Mouse (Mus musculus) midbrain, embryonic 12.5 days (tissue): Measurements from ENCODE around the gene Endou. TPM values are rescaled to one million over a fixed set of nuclear protein-coding genes. Genes with fewer than 3 reads are reported as not detected.

Experiments used
- ATAC-seq: fragments of 200-750 bp; cut with Nextera tagmentation; 2 replicates; pipeline ENCODE4 v1.8.0; 2017; ENCODE audit warnings: low read depth, moderate TSS enrichment, moderate library complexity; ENCODE audit not compliant: low FRiP score
- H3K27ac ChIP-seq: fragments of 300-500 bp; sonication (generic); replicated peaks from 2 replicates; pipeline ENCODE4 v1.5.1; 2016; ENCODE audit warnings: mild to moderate bottlenecking
- H3K27me3 ChIP-seq: fragments of 300-500 bp; sonication (generic); 2 replicates; pipeline ENCODE4 v1.6.1; 2016; ENCODE audit warnings: mild to moderate bottlenecking
- H3K36me3 ChIP-seq: fragments of 300-500 bp; sonication (generic); 2 replicates; pipeline ENCODE4 v1.6.1; 2016
- H3K4me1 ChIP-seq: fragments of 300-500 bp; sonication (generic); 2 replicates; pipeline ENCODE4 v1.6.1; 2016
- H3K4me2 ChIP-seq: fragments of 300-500 bp; sonication (generic); replicated peaks from 2 replicates; pipeline ENCODE4 v1.6.1; 2016; ENCODE audit warnings: mild to moderate bottlenecking, moderate library complexity
- H3K4me3 ChIP-seq: fragments of 300-500 bp; sonication (generic); 2 replicates; pipeline ENCODE4 v1.5.1; 2016; ENCODE audit warnings: mild to moderate bottlenecking
- H3K9ac ChIP-seq: fragments of 300-500 bp; sonication (generic); replicated peaks from 2 replicates; pipeline ENCODE4 v1.6.1; 2016; ENCODE audit warnings: mild to moderate bottlenecking, moderate library complexity
- H3K9me3 ChIP-seq: fragments of 300-500 bp; sonication (generic); 2 replicates; pipeline ENCODE4 v1.6.1; 2016; ENCODE audit warnings: mild to moderate bottlenecking
- WGBS: fragments of 180-500 bp; shearing (Covaris S2); methylation state at CpG from one replicate; pipeline ENCODE4 v1.1.7; 2016; 5-methylcytosine and 5-hydroxymethylcytosine counted together
- polyA plus RNA-seq: library from polyadenylated mRNA; unstranded; fragments of >200 nt; fragmentation: Nextera tagmentation; extraction: Ambion mirVana; gene quantifications from 2 replicates; pipeline ENCODE4 v1.2.1, GENCODE M21; 2016

Gene Endou
- polyA plus RNA-seq, 1 experiment from 2014 or later, result 0.20 TPM

DNA sequence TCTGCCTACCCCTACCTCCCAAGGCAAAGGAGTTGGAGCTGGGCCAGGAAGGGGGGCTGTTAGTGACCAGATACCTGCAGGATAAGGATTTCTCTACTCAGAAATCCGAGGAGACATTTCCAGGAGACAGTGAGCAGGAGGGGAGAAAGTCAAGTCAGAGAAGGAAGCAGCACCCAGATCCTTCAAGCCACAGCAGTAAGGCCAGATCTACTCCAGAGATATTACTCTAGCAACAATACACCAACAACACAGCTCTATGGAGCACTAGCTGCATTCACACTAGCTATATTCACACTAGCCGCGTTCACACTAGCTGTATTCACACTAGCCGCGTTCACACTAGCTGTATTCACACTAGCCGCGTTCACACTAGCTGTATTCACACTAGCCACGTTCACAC is 16.1 kb downstream of the Endou start:
- ATAC-seq, result no peak
- no peaks in the 10 kb centered on the region for H3K36me3 ChIP-seq
- 89% methylated on average over 8 of the region's 8 CpGs for whole genome bisulfite sequencing
- no peak overlapping the region for H3K27ac ChIP-seq
- H3K4me1 ChIP-seq, result no peaks in the 10 kb centered on the region
- no peaks in the 10 kb centered on the region for H3K9me3 ChIP-seq
- no peak overlapping the region for H3K4me3 ChIP-seq
- 0 out of 2 replicates have a peak, but pooled peaks cover 7% of the 10 kb centered on the region for H3K27me3 ChIP-seq
- H3K9ac ChIP-seq, result no peak overlapping the region
- H3K4me2 ChIP-seq, result no peak overlapping the region

DNA sequence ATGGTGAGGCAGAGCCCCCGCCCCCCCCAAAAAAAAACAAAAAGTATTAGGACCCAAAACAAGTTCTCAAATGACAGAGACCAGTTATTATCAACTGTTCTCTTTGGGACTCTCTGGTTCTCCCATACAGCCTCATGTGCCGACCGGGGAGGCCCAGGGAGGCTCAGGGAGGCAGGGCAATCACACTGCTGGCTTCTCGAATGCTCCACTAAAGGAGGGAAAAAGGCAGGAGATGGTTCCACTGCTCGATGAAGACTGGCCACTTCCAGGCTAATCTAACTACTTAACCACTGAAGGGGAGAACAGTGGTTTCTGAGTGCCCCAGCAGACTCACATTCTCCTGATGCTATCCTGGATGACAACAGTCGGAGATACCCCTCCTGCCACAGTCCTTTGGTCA is 18.6 kb downstream of the Endou start:
- ATAC-seq, result no peak
- WGBS, result 75% methylated on average over 6 of the region's 6 CpGs
- H3K4me2 ChIP-seq, result no peak overlapping the region
- H3K9me3 ChIP-seq, result no peaks in the 10 kb centered on the region
- no peaks in the 10 kb centered on the region for H3K36me3 ChIP-seq
- 0 out of 2 replicates have a peak, but pooled peaks cover 4% of the 10 kb centered on the region for H3K27me3 ChIP-seq
- H3K27ac ChIP-seq, result no peak overlapping the region
- H3K4me3 ChIP-seq, result no peak overlapping the region
- no peaks in the 10 kb centered on the region for H3K4me1 ChIP-seq
- no peak overlapping the region for H3K9ac ChIP-seq

DNA sequence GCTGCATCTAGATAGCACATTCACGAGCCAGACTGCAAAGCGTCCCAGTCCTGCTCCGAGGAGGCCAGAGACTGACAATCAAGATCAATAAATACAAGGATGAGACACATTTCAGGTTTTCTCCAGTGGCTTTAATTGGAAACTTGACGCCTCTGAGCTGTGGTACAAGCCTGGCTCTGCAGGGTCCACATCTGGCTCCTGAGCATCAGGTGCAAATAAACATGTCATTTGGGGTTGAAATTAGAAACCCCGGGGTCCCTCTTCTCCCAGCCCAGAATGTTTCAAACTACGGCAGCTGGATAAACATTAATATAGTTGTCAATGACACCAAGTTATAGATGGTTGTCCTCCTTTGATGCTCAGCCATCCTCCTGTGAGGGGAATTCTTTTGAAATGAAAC is 20.2 kb downstream of the Endou start:
- H3K27ac ChIP-seq, result no peak overlapping the region
- ATAC-seq, result no peak
- no peaks in the 10 kb centered on the region for H3K9me3 ChIP-seq
- no peak overlapping the region for H3K4me2 ChIP-seq
- no peak overlapping the region for H3K4me3 ChIP-seq
- 71% methylated on average over 6 of the region's 6 CpGs for WGBS
- H3K9ac ChIP-seq, result no peak overlapping the region
- H3K4me1 ChIP-seq, result peaks cover 5% of the 10 kb centered on the region
- H3K27me3 ChIP-seq, result no peaks in the 10 kb centered on the region
- no peaks in the 10 kb centered on the region for H3K36me3 ChIP-seq

DNA sequence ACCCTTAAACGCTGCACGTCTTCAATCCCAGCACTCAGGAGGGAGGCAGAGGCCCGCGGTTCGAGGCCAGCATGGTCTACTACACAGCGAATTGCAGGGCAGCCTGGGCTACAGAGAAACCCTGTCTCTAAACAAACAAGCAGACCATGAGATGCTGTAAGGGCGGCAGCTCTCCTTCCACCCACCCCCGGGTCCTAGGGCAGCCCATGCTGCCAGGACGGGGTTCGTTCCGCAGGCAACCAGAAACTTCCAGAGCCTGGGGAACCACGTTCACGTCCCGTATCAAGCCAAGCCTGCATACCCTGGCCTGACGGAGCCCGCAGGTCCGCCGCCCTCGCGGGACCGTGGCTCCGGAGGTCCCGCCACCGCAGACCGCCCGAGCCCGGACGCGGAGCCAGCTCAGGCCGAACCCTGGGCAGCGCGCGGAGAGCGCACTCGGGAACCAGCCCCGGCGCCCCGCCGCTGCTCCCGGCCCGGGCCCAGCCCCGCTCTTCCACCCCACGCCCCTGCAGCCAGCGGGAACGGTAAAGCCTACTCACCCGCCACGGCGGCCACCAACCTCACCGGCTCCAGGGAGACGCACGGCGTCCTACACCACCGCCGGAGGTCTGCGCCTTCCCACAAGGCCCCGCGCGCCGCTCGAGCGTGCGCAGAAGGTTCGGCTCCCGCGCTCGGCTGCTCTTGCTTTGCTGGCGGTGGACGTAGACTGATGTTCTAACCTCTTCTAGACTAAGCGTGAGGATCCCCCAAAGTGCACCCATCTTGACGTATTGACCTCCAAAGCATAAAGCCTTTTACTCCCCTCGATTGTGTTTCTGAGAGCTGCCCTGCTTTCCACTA is 25.7 kb downstream of the Endou start, which contains the start of gene Rpap3:
TSS of gene Rpap3 (minus strand) at position 615 of the 840 bp plus-strand sequence.
- H3K9me3 ChIP-seq, result no peaks in the 10 kb centered on the region
- H3K4me2 ChIP-seq, result peak within 1 kb of the TSS; percentile 80
- peaks cover 16% of the 10 kb centered on the region for H3K4me1 ChIP-seq
- WGBS, result under 1% methylated on average over 59 of the region's 71 CpGs
- H3K4me3 ChIP-seq, result peak within 1 kb of the TSS; percentile 98
- peaks cover 27% of the 10 kb centered on the region for H3K36me3 ChIP-seq
- ATAC-seq, result peak; percentile 93
- peak within 1 kb of the TSS; percentile 66 for H3K27ac ChIP-seq
- no peaks in the 10 kb centered on the region for H3K27me3 ChIP-seq
- peak within 1 kb of the TSS; percentile 97 for H3K9ac ChIP-seq

DNA sequence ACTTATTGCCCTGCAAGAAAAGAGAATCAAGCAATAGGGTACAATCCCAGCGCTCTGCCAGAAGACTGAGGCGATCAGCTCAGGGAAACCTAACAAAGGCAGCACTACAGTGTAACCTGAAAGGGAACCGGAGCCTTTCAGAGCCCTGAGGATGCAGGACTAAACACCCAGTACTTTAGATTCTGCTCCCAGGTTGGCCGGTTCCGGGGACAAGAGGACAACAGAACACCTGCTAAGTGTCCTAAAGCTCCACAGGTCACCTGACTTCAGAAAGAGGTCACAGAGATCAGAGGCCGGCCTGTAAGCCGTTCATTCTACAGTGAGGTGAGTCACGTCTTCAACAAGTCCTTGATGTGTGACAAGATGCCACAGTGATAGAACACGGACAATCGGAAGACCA is 34.5 kb downstream of the Endou start:
- H3K4me2 ChIP-seq, result no peak overlapping the region
- no peaks in the 10 kb centered on the region for H3K27me3 ChIP-seq
- no peaks in the 10 kb centered on the region for H3K9me3 ChIP-seq
- H3K4me3 ChIP-seq, result no peak overlapping the region
- 90% methylated on average over 10 of the region's 10 CpGs for WGBS
- H3K36me3 ChIP-seq, result peaks cover 93% of the 10 kb centered on the region
- ATAC-seq, result no peak
- H3K4me1 ChIP-seq, result no peaks in the 10 kb centered on the region
- no peak overlapping the region for H3K27ac ChIP-seq
- H3K9ac ChIP-seq, result no peak overlapping the region

DNA sequence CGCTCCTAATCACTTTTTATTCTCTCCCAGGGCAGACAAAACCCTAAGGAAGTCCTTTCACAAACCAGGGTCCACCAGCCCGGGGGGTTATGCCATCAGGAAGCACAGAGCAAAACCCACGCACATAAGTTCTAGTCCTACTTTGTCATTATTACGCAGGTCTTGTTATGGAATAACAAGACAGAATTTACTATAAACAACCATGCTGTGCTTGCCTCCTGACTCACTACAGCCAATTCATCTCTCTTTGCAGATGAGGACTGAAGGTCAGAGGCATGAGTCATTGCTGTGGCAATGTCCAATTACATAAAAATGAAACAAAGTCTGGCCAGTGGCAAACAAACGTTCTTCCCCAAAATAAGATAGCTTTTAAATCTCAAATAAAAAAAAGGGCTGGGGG is 37.7 kb downstream of the Endou start:
- Histone ChIP-seq H3K4me2 (no peak overlapping the region), H3K9me3 (no peaks in the 10 kb centered on the region), H3K27me3 (no peaks in the 10 kb centered on the region), H3K4me1 (no peaks in the 10 kb centered on the region), H3K9ac (no peak overlapping the region), H3K4me3 (no peak overlapping the region), H3K36me3 (peaks cover 86% of the 10 kb centered on the region), H3K27ac (no peak overlapping the region)
- whole genome bisulfite sequencing, result 94% methylated on average over 5 of the region's 5 CpGs
- no peak for ATAC-seq

DNA sequence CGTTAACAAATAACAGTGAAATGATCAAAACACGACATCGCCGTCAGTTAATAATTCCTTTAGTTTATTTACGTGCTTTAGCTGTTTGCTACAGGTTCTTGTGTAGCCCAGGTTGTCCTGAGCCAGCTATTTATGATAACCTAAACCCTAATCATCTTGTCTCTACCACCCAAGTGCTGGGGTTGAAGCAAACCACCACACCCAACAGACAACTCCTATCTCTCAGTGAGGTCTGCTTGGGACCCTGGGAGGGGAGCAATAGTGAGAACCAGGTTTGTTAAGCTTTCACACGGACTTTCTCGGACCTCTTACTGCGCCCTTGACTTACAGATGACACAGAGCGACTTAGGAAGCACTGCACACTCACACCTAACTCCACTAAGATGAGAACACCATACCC is 47.0 kb downstream of the Endou start:
- Histone ChIP-seq H3K9ac (no peak overlapping the region), H3K4me1 (no peaks in the 10 kb centered on the region), H3K36me3 (peaks cover 90% of the 10 kb centered on the region), H3K27me3 (no peaks in the 10 kb centered on the region), H3K4me3 (no peak overlapping the region), H3K27ac (no peak overlapping the region), H3K9me3 (no peaks in the 10 kb centered on the region), H3K4me2 (no peak overlapping the region)
- 97% methylated on average over 9 of the region's 9 CpGs for WGBS
- no peak for ATAC-seq

DNA sequence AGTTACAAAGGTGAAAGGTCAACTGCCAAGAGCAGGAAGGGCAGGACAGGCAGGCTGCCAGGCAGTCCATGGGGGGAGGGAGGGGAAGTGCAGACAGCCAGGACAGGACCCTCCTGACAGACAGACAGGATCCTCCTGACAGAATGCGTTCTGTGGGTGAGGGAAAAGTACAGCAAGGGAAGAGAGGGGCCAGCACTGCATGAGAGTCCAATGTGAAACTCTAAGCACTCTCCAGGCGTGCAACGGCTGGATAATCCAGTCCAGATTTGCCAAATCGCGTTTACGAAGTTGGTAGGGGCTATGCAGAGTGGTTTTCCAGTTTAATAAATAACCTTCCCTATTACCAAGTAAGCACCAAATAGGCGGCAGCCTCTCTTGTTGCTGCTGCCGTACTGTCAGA is 49.1 kb downstream of the Endou start:
- Histone ChIP-seq H3K4me1 (no peaks in the 10 kb centered on the region), H3K4me3 (no peak overlapping the region), H3K36me3 (peaks cover 89% of the 10 kb centered on the region), H3K27me3 (no peaks in the 10 kb centered on the region), H3K27ac (no peak overlapping the region), H3K9me3 (no peaks in the 10 kb centered on the region), H3K4me2 (no peak overlapping the region), H3K9ac (no peak overlapping the region)
- no peak for ATAC-seq
- 92% methylated on average over 8 of the region's 8 CpGs for WGBS

DNA sequence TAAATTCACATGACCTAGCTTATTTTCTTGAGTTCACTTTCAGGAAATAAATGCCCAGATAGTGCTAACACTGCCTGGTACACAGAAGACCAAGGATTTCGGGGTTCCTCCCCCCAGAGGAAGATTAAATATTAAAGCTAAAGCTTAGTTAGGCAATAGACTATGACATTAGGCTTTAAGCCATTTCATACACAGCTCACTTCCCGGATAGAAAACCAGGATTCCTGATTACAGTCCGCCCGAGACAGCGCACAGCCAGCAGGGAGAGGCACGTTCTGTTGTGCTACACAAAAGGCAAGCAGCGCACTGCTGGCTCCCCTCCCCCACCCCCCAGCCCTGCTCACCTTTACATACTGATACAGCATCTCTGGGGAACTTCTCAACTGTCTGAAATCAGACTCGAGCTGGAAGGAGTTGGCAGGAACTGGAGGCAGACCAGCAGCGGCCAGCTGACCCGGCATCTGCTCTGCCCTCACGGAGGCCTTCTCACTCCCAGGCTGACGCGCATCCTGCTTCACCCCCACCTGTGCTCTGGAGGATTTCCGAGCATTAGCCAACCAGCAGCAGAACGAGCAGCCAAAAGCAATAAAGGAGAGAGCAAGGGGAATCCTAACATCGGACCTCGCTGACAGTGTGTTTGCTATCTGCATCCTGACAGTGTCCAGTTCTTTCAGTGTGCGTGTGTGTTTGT is 51.0 kb downstream of the Endou start:
- Histone ChIP-seq H3K9me3 (no peaks in the 10 kb centered on the region), H3K4me2 (no peak overlapping the region), H3K27ac (no peak overlapping the region), H3K9ac (no peak overlapping the region), H3K36me3 (peaks cover 87% of the 10 kb centered on the region), H3K4me1 (no peaks in the 10 kb centered on the region), H3K27me3 (no peaks in the 10 kb centered on the region), H3K4me3 (no peak overlapping the region)
- ATAC-seq, result 0 out of 2 replicates have a peak, but pooled peaks have one; percentile 4
- WGBS, result 73% methylated on average over 18 of the region's 18 CpGs

DNA sequence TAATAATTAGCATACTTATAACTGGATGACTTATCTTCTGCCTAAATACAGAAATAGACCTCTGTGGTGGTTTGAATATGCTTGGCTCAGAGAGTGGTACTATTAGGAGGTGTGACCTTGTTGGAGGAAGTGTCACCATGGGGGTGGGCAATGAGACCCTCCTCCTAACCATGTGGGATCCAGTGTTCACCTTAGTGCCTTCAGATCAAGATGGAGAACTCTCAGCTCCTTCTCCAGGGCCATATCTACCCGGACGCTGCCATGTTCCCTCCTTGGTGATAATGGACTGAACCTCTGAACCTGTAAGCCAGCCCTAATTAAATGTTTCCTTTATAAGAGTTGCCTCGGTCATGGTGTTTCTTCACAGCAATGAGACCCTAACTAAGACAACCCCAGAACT is 53.8 kb downstream of the Endou start:
- H3K9ac ChIP-seq, result no peak overlapping the region
- H3K9me3 ChIP-seq, result no peaks in the 10 kb centered on the region
- 91% methylated on average over 3 of the region's 3 CpGs for WGBS
- ATAC-seq, result no peak
- peaks cover 5% of the 10 kb centered on the region for H3K4me1 ChIP-seq
- H3K27me3 ChIP-seq, result no peaks in the 10 kb centered on the region
- H3K36me3 ChIP-seq, result peaks cover 75% of the 10 kb centered on the region
- H3K4me3 ChIP-seq, result no peak overlapping the region
- no peak overlapping the region for H3K4me2 ChIP-seq
- H3K27ac ChIP-seq, result no peak overlapping the region

DNA sequence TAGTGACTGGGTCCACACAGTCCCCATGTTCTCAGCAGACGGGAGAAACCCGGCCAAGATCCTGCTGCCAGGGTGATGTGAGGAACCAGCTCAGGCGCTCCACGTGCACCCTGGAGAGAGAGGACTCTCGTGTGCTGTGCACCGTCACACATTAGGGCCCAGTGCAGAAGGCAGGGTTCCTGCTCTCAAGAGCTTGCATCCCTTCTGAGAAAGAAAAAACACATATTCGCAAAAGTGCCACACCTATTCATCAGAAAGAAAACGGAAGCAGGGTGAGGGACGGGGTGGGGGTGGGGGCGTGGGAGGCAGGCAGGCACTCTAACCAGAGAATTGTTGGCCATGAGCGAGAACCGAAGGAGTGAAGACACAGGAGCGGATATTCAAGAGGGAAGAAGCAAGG is 55.2 kb downstream of the Endou start:
- Histone ChIP-seq H3K9ac (no peak overlapping the region), H3K9me3 (no peaks in the 10 kb centered on the region), H3K4me1 (peaks cover 12% of the 10 kb centered on the region), H3K27ac (no peak overlapping the region), H3K4me2 (no peak overlapping the region), H3K4me3 (no peak overlapping the region), H3K36me3 (peaks cover 61% of the 10 kb centered on the region), H3K27me3 (no peaks in the 10 kb centered on the region)
- no peak for ATAC-seq
- 95% methylated on average over 13 of the region's 13 CpGs for WGBS

DNA sequence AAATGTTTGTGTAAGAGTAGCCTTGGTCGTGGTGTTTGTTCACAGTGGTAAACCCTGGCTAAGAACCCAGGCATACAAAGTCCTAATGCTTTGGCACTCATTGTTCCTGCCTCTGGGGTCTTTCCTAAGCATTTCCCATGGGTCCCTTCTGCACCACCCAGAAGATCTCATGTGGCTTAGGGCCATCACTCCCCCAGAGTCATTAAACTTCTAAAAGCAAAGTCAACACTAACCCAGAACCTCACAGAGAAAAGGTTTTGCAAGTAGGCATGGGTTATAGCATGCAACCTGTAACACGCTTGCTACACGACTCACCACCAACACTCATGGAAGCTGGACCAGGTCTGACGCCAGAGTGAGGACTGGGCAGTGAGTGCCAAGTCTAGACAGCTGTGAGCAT is 56.7 kb downstream of the Endou start:
- Histone ChIP-seq H3K9ac (no peak overlapping the region), H3K4me1 (peaks cover 12% of the 10 kb centered on the region), H3K4me3 (no peak overlapping the region), H3K27ac (no peak overlapping the region), H3K36me3 (peaks cover 50% of the 10 kb centered on the region), H3K27me3 (no peaks in the 10 kb centered on the region), H3K4me2 (no peak overlapping the region), H3K9me3 (no peaks in the 10 kb centered on the region)
- ATAC-seq, result no peak
- WGBS, result 96% methylated on average over 4 of the region's 4 CpGs
